Mouse (Mus musculus) left cerebral cortex, adult 8-10 months (tissue): Measurements from ENCODE around the gene Olfr661. TPM values are rescaled to one million over a fixed set of nuclear protein-coding genes. Genes with fewer than 3 reads are reported as not detected.

ENCODE experiments used
- DNase-seq, 2 experiments: peaks; one replicate each; pipeline ENCODE4 v3.0.0; 2022; ENCODE audit warnings: low spot score in 2 of 2
- total RNA-seq, 4 experiments: library from RNA; stranded (reverse); gene quantifications; 2 replicates each; pipeline ENCODE4 v1.2.4; 2022

The Olfr661 gene
- total RNA-seq, result not detected

DNA sequence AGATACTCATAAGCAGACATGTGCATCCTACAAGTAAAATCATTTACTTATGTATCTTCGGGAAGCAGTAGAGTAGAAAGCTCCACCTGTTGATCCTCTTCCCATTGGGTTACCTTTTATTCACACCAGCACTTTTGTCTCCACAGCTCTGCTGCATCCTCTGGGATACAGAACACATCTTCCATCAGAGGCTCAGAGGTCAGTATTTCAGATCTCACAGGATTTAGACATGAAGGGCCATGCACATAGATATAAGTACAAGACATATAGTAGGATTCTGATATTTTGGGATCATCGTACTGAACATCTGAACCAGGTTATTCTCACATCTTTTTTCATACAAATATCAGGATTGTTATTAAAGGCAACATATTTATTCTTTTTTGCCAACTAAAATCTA, at the start of gene Olfr661:
Gene Olfr661 (plus strand): TSS at position 301 of the 400 bp plus-strand sequence.
- no peak for DNase-seq

DNA sequence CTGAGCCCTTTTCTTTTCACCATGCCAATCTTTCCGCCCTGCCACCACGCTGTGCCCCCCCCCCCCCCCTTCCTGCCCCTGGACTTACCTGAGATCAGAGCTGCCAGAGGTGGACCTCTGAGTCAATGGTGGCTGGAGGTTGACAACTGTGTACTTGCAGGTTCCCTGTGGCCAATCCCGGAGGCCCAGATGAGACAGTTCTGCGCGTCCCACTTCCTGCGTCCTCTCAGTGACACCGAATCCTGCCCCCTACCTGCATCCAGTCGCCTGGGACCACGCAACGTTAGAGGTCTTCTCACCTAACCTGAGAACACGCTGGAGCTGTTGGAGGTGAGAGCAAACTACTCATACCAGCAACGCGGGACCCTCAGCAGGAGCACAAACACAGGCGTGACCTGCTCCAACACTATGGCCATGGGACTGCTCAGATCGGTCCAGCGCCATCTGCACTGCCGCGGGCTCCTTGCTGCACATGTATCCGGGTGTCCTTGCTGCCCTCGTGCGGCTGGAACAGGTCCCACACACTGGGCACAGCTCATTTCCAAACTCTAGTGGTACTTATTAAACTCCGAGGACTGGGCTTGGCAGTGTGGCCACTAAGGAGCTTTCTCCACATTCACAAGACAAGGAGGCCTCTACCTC, 39.3 kb upstream of the Olfr661 start, which contains the start of gene Olfr658:
Gene Olfr658 (minus strand): TSS at position 465 of the 642 bp plus-strand sequence.
- no peak for DNase-seq

GRCm38 (mm10) chr7:104666453-104666852, 19.8 kb upstream of the Olfr661 start, which contains the start of gene Olfr659:
Gene Olfr659 (plus strand): TSS chr7:104666753.
- no peak for DNase-seq

Other genes with a start within 250 kb of the Olfr661 start
- gene Trim30a, start 221.3 kb upstream of the Olfr661 start, total RNA-seq, result 1 to 10 TPM in 3 of 4 experiments, under 1 TPM in 1; 0.76 to 3.3 (median 2.4) TPM
- 1 to 10 TPM in 2 of 4 experiments, under 1 TPM in 2; 0.15 to 2.5 (median 0.92) TPM for gene Trim30d, start 178.7 kb upstream of the Olfr661 start, total RNA-seq
- not detected for gene Olfr651, start 136.4 kb upstream of the Olfr661 start, total RNA-seq
- not detected for gene Olfr652, start 125.6 kb upstream of the Olfr661 start, total RNA-seq
- gene Olfr653, start 109.2 kb upstream of the Olfr661 start, total RNA-seq, result not detected
- gene Olfr654, start 99.5 kb upstream of the Olfr661 start, total RNA-seq, result not detected
- not detected for gene Olfr655, start 84.7 kb upstream of the Olfr661 start, total RNA-seq
- gene Olfr656, start 72.5 kb upstream of the Olfr661 start, total RNA-seq, result not detected
- not detected for gene Olfr657, start 61.7 kb upstream of the Olfr661 start, total RNA-seq
- gene Olfr658, start 39.2 kb upstream of the Olfr661 start, total RNA-seq, result not detected
- not detected for gene Olfr659, start 19.7 kb upstream of the Olfr661 start, total RNA-seq
- not detected for gene Usp17le, start 91.0 kb downstream of the Olfr661 start, total RNA-seq
- not detected for gene Usp17lb, start 156.1 kb downstream of the Olfr661 start, total RNA-seq
- gene Usp17la, start 170.5 kb downstream of the Olfr661 start, total RNA-seq, result not detected
- gene Olfr665, start 191.5 kb downstream of the Olfr661 start, total RNA-seq, result not detected
- gene Olfr666, start 209.5 kb downstream of the Olfr661 start, total RNA-seq, result not detected
- not detected for gene Olfr667, start 235.0 kb downstream of the Olfr661 start, total RNA-seq
- gene Olfr668, start 241.6 kb downstream of the Olfr661 start, total RNA-seq, result not detected
- gene Olfr669, start 247.7 kb downstream of the Olfr661 start, total RNA-seq, result not detected